Mouse (Mus musculus): Measurements from ENCODE around the gene Erich6b. TPM values are rescaled to one million over a fixed set of nuclear protein-coding genes. Genes with fewer than 3 reads are reported as not detected.

The Erich6b gene
- total and polyA plus RNA-seq, 3 experiments, result not detected

- Histone ChIP-seq H3K36me3 (replicated peaks) (no peaks in the 10 kb centered on the region), H3K4me1 (ENCODE audit: insufficient read depth, low read depth, low read length) (no peaks in the 10 kb centered on the region; the same call in 1 of the 2 replicates), H3K27me3 (ENCODE audit: insufficient read depth, low read length) (0 out of 2 replicates have a peak, but pooled peaks cover 6% of the 10 kb centered on the region), H3K9me3 (replicated peaks) (no peaks in the 10 kb centered on the region), H3K4me3 (ENCODE audit: low read depth, low read length) (no peak overlapping the region)
- ATAC-seq (ENCODE audit: extremely low read depth, insufficient number of reproducible peaks, low FRiP score, poor library complexity, severe bottlenecking), result no peak
- DNase-seq (ENCODE audit: low spot score), result no peak
- TF ChIP-seq TAL1 (conservative IDR thresholded peaks at IDR 0.05; ENCODE audit: low read depth, low read length), result no peak
- TF ChIP-seq GATA2 (IDR thresholded peaks at IDR 0.05; ENCODE audit: borderline replicate concordance, low read depth, low read length), result no peak
- no peak for TF ChIP-seq POLR2AphosphoS5 (IDR thresholded peaks at IDR 0.05; ENCODE audit: insufficient replicate concordance, low read depth, low read length)
- TF ChIP-seq GATA1 (IDR thresholded peaks at IDR 0.05; ENCODE audit: borderline replicate concordance, low read length), result no peak
- TF ChIP-seq CTCF (IDR thresholded peaks at IDR 0.05; ENCODE audit: low read depth, low read length), result no peak
Measured at GRCm38 (mm10) chr14:75690428-75690827, 48.4 kb downstream of the Erich6b start.

- H3K9me3 ChIP-seq (replicated peaks), result no peaks in the 10 kb centered on the region
- peaks cover 14% of the 10 kb centered on the region for H3K4me1 ChIP-seq (ENCODE audit: insufficient read depth, low read depth, low read length)
- 0 out of 2 replicates have a peak, but pooled peaks cover 4% of the 10 kb centered on the region for H3K27me3 ChIP-seq (ENCODE audit: insufficient read depth, low read length)
- ATAC-seq (ENCODE audit: extremely low read depth, insufficient number of reproducible peaks, low FRiP score, poor library complexity, severe bottlenecking) (no peak), DNase-seq (ENCODE audit: low spot score) (no peak)
- TF ChIP-seq CTCF (IDR thresholded peaks at IDR 0.05; ENCODE audit: low read depth, low read length) (no peak), GATA2 (IDR thresholded peaks at IDR 0.05; ENCODE audit: borderline replicate concordance, low read depth, low read length) (no peak), POLR2AphosphoS5 (IDR thresholded peaks at IDR 0.05; ENCODE audit: insufficient replicate concordance, low read depth, low read length) (no peak), GATA1 (IDR thresholded peaks at IDR 0.05; ENCODE audit: borderline replicate concordance, low read length) (no peak), TAL1 (conservative IDR thresholded peaks at IDR 0.05; ENCODE audit: low read depth, low read length) (no peak)
- peaks cover 6% of the 10 kb centered on the region for H3K36me3 ChIP-seq (replicated peaks)
- no peak overlapping the region for H3K4me3 ChIP-seq (ENCODE audit: low read depth, low read length)
Measured at GRCm38 (mm10) chr14:75696096-75696495, 54.0 kb downstream of the Erich6b start.

- Histone ChIP-seq H3K36me3 (replicated peaks) (peaks cover 21% of the 10 kb centered on the region), H3K4me1 (ENCODE audit: insufficient read depth, low read depth, low read length) (peaks cover 14% of the 10 kb centered on the region), H3K27me3 (ENCODE audit: insufficient read depth, low read length) (0 out of 2 replicates have a peak, but pooled peaks cover 2% of the 10 kb centered on the region), H3K9me3 (replicated peaks) (no peaks in the 10 kb centered on the region), H3K4me3 (ENCODE audit: low read depth, low read length) (no peak overlapping the region)
- no peak for TF ChIP-seq TAL1 (conservative IDR thresholded peaks at IDR 0.05; ENCODE audit: low read depth, low read length)
- no peak for TF ChIP-seq GATA2 (IDR thresholded peaks at IDR 0.05; ENCODE audit: borderline replicate concordance, low read depth, low read length)
- no peak for TF ChIP-seq GATA1 (IDR thresholded peaks at IDR 0.05; ENCODE audit: borderline replicate concordance, low read length)
- no peak for TF ChIP-seq CTCF (IDR thresholded peaks at IDR 0.05; ENCODE audit: low read depth, low read length)
- no peak for TF ChIP-seq POLR2AphosphoS5 (IDR thresholded peaks at IDR 0.05; ENCODE audit: insufficient replicate concordance, low read depth, low read length)
- ATAC-seq (ENCODE audit: extremely low read depth, insufficient number of reproducible peaks, low FRiP score, poor library complexity, severe bottlenecking), result no peak
- DNase-seq (ENCODE audit: low spot score), result no peak
Measured at GRCm38 (mm10) chr14:75697928-75698327, 55.9 kb downstream of the Erich6b start.

GRCm38 (mm10) chr14:75706647-75707046 is 64.6 kb downstream of the Erich6b start:
- no peak for ATAC-seq (ENCODE audit: extremely low read depth, insufficient number of reproducible peaks, low FRiP score, poor library complexity, severe bottlenecking)
- no peaks in the 10 kb centered on the region for H3K27me3 ChIP-seq (ENCODE audit: insufficient read depth, low read length)
- peaks cover 2% of the 10 kb centered on the region; the same call in 1 of the 2 replicates for H3K4me1 ChIP-seq (ENCODE audit: insufficient read depth, low read depth, low read length)
- no peak for DNase-seq (ENCODE audit: low spot score)
- no peak overlapping the region for H3K4me3 ChIP-seq (ENCODE audit: low read depth, low read length)
- no peaks in the 10 kb centered on the region for H3K9me3 ChIP-seq (replicated peaks)
- TF ChIP-seq GATA1 (IDR thresholded peaks at IDR 0.05; ENCODE audit: borderline replicate concordance, low read length) (no peak), TAL1 (conservative IDR thresholded peaks at IDR 0.05; ENCODE audit: low read depth, low read length) (no peak), CTCF (IDR thresholded peaks at IDR 0.05; ENCODE audit: low read depth, low read length) (no peak), GATA2 (IDR thresholded peaks at IDR 0.05; ENCODE audit: borderline replicate concordance, low read depth, low read length) (no peak), POLR2AphosphoS5 (IDR thresholded peaks at IDR 0.05; ENCODE audit: insufficient replicate concordance, low read depth, low read length) (no peak)
- H3K36me3 ChIP-seq (replicated peaks), result peaks cover 90% of the 10 kb centered on the region

- Histone ChIP-seq H3K4me3 (ENCODE audit: low read depth, low read length) (no peak overlapping the region), H3K4me1 (ENCODE audit: insufficient read depth, low read depth, low read length) (peaks cover 2% of the 10 kb centered on the region; the same call in 1 of the 2 replicates), H3K27me3 (ENCODE audit: insufficient read depth, low read length) (no peaks in the 10 kb centered on the region), H3K9me3 (replicated peaks) (no peaks in the 10 kb centered on the region), H3K36me3 (replicated peaks) (peaks cover 93% of the 10 kb centered on the region)
- DNase-seq (ENCODE audit: low spot score) (no peak), ATAC-seq (ENCODE audit: extremely low read depth, insufficient number of reproducible peaks, low FRiP score, poor library complexity, severe bottlenecking) (no peak)
- TF ChIP-seq GATA1 (IDR thresholded peaks at IDR 0.05; ENCODE audit: borderline replicate concordance, low read length) (no peak), POLR2AphosphoS5 (IDR thresholded peaks at IDR 0.05; ENCODE audit: insufficient replicate concordance, low read depth, low read length) (no peak), CTCF (IDR thresholded peaks at IDR 0.05; ENCODE audit: low read depth, low read length) (no peak), TAL1 (conservative IDR thresholded peaks at IDR 0.05; ENCODE audit: low read depth, low read length) (no peak), GATA2 (IDR thresholded peaks at IDR 0.05; ENCODE audit: borderline replicate concordance, low read depth, low read length) (no peak)
Measured at GRCm38 (mm10) chr14:75707771-75708170, 65.7 kb downstream of the Erich6b start.

- H3K4me1 ChIP-seq (ENCODE audit: insufficient read depth, low read depth, low read length), result no peaks in the 10 kb centered on the region
- DNase-seq (ENCODE audit: low spot score), result no peak
- TF ChIP-seq POLR2AphosphoS5 (IDR thresholded peaks at IDR 0.05; ENCODE audit: insufficient replicate concordance, low read depth, low read length), result no peak
- TF ChIP-seq CTCF (IDR thresholded peaks at IDR 0.05; ENCODE audit: low read depth, low read length), result no peak
- no peak for TF ChIP-seq GATA1 (IDR thresholded peaks at IDR 0.05; ENCODE audit: borderline replicate concordance, low read length)
- TF ChIP-seq TAL1 (conservative IDR thresholded peaks at IDR 0.05; ENCODE audit: low read depth, low read length), result no peak
- TF ChIP-seq GATA2 (IDR thresholded peaks at IDR 0.05; ENCODE audit: borderline replicate concordance, low read depth, low read length), result no peak
Measured at GRCm38 (mm10) chr14:75708986-75709385, 66.9 kb downstream of the Erich6b start.

More at GRCm38 (mm10) chr14:75708986-75709385, 66.9 kb downstream of the Erich6b start:
- Histone ChIP-seq H3K9me3 (replicated peaks) (no peaks in the 10 kb centered on the region), H3K36me3 (replicated peaks) (peaks cover 92% of the 10 kb centered on the region), H3K27me3 (ENCODE audit: insufficient read depth, low read length) (no peaks in the 10 kb centered on the region), H3K4me3 (ENCODE audit: low read depth, low read length) (no peak overlapping the region)
- ATAC-seq (ENCODE audit: extremely low read depth, insufficient number of reproducible peaks, low FRiP score, poor library complexity, severe bottlenecking), result no peak
